Mouse (Mus musculus) kidney, postnatal 36 days (tissue): ENCODE results near the gene Il11.

Experiments
- DNase-seq, 2 experiments: peaks; one replicate each; pipeline ENCODE4 v3.0.0; 2021 to 2022; ENCODE audit warnings: mixed read lengths in 2 of 2

The Il11 gene

DNA sequence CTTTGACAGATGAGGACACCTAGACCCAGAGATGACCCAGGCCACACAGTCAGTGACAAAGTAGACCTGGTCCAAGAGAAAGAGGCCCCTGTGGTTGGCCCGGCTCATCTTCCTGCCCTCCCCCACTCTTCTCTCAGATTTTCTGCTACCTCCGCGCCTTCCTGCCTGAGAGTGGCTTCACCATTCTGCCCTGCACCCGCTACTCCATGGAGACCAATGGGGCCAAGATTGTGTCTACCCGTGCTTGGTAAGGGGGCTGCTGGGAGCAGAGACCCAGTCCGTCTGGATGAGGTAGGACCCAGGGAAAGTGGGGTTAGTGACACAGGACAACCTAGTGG is 40.2 kb downstream of the Il11 start:
- DNase-seq: no peak

DNA sequence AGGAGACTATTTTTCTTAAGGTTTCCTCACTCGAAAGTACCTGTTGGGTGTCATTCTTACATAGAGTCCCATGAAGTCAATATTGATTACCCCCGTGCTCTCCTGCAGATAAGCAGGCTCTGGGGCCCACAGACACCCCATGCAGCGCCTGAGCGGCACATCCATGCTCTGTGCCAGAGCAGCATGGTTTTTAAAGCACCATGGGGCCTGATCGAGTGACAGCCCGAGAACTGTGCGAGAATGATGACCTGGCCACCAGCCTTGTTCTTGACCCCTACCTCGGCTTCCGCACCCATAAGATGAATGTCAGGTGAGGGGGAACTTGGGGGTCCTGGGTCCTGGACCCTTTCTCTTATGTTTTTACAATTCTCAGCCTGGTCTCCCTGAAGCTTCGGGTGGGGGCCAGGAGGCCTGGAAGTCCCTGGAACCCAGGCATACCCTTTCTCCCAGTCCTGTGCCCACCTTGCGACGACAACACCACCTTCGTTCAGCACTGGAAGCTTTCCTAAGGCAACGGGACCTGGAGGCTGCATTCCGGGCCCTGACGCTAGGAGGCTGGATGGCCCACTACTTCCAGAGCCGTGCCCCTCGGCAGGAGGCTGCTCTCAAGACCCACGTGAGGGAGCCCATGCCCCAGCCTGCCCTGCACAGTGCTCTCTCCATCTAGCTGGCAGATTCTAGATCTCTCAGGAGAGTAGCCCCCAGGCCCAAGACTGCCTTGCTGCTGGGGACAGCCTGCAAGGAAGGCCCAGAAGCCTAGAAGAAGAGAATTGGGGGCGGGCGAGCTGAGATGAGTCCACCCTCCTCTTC is 40.8 kb downstream of the Il11 start:
- DNase-seq: no peak

DNA sequence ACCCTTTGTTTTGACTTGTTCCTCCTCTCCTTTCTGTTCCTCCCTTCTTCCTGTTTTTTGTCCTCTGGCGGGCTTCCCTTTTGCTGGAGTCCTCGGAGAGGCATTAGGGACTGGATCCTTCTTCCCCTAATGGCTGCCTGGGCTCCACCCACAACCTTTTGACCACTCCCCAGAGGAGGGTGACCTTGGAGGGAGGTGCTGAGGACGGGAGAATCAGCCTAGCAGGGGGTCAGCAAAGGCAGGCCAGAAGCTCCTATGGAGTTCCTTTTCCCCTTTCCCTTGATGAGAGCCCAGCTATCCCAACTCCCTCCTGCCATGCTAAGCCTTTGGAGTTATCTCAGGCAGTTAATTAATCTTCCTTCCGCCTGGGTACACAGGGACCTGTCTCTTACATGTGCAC is 41.5 kb downstream of the Il11 start:
- DNase-seq: peak; percentile 82 to 83

DNA sequence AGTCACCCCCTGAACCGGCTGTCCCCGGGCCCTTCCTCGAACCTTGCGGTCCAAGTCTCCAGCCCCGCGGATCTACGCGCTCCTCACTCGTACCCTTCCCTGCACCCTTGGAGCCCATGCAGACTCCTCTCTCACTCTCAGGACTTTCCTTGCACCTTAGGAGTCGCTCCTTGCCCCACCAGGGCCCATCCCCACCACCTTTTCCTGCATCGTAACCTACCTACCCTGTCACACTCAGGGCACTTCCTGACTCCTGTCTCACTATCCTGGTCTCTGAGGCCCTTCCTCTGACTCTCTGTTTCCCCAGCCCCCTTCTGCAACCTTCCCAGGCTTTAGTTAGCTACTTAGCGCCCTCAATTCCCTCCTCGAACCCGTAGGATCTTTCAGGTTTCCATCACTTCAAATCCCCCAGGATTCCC is 42.3 kb downstream of the Il11 start:
- no peak for DNase-seq

DNA sequence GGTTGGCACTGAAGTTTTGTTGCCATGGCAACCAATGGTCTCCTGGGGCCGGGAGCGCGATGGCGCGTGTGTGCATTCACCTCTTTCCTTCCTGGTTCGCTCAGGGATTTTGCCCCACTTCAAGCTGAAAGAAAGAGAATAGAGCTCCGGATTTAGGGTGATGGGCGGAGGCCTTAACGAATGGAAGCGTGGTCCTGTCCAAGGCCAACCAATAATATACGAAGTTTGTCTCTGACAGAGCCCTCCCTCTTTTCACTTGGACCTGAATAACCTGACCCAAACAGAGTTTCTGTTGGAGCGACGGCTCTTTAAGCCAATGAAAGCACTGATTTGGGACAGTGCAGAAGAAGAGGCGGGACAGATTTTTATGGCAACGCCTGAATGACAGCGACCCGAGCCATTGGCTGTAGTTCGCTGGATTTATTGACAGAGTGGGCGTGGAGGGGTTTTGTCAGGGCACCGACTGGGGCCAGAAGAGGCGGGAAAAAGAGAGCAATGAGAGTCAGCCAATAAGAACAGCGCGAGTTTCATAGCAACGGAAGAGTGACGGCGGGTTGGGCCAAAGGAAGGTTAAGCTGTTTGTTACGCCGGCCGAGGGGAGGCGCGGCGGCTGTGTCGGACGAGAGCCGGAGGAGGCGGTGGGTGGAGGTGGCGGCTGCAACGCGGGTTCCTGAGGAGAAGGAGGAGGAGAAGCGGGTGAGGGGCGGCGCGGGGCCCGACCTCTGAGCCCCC is 42.9 kb downstream of the Il11 start, which contains the start of gene Kmt5c:
TSS of gene Kmt5c (plus strand) at position 572 of the 732 bp plus-strand sequence.
- DNase-seq: peak; percentile 98 to 100

DNA sequence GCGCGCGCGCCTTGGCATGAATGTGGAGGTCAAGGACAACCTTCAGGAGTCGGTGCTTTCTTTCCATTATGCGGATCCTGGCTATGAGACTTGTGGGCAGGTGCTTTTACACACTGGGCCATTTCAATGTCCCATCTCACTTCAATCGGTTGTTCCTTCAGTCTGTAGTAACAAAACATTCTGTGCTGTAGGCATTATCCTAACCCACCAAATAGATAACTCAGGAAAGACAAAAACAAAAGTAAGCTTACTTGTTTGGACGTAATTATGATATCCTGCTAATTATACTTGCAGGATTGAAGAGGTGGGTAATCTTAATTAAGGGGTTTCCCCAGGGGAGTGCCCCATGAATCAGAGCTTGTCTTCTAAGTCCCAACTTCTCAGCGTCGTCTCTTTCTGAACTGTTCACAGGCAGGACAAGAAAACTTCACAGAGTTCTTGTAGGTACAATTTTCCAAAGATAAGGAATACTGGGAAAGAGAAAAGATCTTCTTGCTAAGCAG is 43.6 kb downstream of the Il11 start:
- DNase-seq: no peak

DNA sequence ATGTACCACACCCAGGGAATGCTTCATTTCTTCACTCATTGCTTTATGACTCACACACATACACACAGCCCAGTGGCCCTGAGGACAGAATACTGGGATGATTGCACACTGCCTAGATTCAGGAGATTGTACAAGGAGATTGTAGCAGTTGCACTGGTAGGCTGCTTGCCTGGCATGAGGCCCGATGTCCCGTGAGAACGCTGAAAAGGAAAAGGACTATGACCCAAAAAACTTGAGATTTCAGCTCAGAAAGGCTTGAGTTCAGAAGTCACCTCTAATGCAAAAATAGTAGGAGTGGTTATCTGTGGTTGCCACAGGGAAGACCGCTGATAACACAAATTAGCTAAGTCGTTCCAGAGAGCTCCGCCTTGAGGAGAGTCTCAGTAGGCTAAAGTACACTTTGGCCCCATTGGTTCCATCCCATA is 49.7 kb downstream of the Il11 start:
- DNase-seq: peak; percentile 39 to 72

DNA sequence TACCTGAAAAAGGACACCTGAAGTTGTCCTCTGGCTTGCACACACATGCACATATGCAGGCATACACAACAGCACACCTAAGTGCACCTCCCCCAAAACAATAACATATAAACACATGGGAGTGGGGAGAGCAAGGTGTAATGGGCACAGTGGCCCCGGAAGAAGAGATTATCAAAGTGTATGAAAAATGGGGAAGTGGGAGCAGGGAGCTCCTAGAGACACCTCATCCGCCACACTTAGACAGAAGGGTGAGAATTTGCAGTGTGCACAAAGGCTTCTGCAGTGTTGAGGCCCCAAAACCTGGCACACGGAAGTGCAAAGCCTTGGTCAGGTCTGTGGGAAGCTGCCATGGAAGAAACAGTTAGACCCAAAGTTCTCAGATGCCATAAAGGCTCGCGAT is 51.6 kb downstream of the Il11 start:
- DNase-seq: no peak

DNA sequence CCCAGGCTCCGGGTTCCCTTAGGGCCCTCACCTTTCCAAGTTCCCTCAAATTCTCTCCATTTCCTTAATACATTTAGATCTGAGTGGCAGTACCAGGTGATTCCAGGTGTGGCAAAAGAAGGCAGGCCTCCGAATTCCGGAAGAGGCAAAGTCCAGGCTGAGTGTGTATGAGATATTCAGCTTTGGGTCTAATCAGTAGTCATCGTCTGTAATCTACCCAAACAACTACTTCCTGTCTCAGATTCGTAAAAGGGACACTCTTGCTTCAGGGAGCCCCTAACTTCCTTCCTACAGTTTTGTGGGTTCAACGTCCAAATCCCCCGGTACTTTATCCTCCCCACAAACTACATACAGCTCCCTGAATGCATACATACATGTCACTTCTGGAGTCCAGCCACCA is 57.5 kb downstream of the Il11 start, which contains the start of gene Tmem150b:
TSS of gene Tmem150b (minus strand) at position 81 of the 400 bp plus-strand sequence.
- DNase-seq: no peak

DNA sequence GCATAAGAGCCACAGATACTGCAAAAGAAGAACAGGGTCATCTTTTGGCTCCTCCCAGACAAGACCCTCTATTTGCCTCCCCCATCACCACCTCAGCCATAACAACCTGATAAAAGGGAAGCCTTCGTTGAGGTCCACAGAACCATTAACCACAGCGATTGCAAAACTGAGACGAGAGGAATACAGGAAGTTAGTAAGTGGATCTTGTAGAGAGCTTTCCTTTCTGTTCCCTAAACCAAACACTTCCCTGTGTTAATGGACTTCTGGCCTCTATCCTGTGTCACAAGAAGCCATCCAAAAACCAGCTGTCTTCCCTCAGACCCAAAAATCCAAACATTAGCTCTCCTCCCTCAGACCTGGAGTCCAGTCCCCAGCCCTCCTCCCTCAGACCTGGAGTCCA is 58.3 kb downstream of the Il11 start:
- no peak for DNase-seq

DNA sequence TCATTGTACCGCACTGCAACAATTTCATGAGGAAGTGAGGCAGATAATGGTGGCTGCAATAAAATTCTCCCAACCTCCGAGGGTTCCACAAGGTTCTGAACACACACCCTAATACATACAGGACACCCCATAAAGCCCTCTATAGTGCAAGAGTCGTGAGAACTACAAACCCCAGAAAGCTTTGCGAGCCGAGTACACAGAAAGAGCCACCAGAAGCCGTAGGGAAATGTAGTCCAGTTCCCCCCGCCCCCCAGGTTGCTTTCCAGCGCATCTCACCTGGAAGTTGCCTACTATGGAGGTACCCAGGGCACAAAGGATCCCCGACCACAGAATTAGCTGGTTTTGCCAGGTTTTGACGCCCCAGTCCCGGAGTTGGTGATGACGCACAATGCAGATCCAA is 59.2 kb downstream of the Il11 start:
- DNase-seq: peak; percentile 20 to 41
